Mouse (Mus musculus) cerebellum, postnatal 25 days (tissue): ENCODE results near the gene Gm6993.

Source experiments
- DNase-seq, 2 experiments: peaks; one replicate each; pipeline ENCODE4 v3.0.0; 2021; ENCODE audit warnings: mixed read lengths in 2 of 2

Gene Gm6993

GRCm38 (mm10) chr12:31272012-31272735 lies 31.6 kb downstream of the Gm6993 start:
- DNase-seq = no peak

DNA sequence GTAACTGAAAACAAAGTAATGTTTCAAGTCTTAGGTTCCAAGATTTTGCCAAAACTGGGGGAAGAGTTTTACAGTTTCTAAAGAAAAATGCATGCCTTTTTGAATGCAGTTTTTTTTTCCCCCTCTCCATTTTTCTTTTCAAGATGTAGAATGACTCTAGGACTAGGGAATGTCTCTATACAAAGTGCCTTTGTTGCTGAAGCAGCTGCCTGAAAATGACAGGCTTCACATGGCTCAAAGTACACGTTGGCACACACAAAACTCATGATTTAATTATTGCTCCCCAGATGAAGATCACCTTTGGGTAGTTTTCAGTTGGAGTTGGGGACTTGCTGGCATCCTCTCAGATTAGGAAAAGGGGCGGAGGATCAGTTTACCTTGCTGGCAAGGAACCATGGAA lies 32.3 kb downstream of the Gm6993 start:
- DNase-seq = no peak

DNA sequence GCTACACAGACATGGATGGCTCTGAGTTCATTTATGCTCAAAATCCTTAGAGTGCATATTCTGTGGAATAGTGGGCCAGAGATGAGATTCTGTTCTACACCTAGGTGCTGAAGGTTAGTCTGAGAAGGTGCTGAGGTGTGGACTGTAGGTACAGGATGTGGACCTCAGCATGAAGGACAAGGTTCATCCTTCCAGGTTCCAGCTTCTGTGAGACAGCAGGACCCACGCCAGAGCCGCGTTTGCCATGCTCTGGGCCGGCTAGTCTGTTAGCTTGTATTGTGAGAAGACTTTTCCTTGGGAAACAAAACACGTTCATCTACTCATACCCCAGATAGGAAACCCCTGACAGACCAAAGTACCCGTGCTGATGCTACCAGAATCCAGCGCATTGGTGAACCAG lies 33.1 kb downstream of the Gm6993 start:
- DNase-seq = no peak

GRCm38 (mm10) chr12:31275411-31275810 lies 34.8 kb downstream of the Gm6993 start:
- no peak for DNase-seq

DNA sequence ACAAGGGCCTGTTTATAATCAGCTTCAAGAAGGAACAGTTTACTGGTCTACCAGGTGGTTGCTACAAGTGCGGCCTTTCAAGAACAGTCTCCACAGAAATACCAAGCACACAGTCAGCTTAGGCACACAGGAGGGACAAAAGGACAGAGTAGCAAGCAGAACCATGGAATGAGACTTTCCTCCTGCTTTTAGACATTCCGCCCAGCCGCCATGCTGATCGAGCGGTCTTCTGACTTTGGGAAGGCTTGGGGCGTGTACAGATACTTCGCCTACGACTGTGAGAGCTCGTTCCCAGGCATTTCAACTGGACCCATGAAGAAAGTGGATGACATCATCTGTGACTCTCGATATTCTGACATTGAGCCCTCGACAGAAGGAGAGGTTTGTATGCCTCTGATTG lies 37.7 kb downstream of the Gm6993 start:
- DNase-seq = no peak

DNA sequence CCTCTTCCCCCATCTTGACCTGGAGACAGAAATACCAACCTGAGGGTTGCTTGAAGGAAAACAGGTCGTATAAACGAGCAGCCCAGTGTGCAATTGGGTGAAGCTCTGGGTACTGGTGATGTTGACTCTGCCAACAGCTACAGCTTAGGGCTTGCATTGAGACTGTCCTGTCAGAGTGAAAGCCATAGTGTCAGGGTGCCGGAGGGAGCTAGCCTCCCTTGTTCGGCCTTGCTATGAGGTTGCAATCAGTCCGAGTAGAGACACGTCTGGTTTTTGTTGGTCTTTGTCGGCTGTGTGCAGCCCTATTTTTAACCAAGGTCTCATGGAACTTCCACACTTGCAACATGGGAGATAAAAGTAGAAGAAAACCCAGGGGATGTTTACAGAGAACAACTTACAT lies 39.7 kb downstream of the Gm6993 start:
- no peak for DNase-seq

GRCm38 (mm10) chr12:31281100-31281591 lies 40.6 kb downstream of the Gm6993 start:
- DNase-seq = no peak

DNA sequence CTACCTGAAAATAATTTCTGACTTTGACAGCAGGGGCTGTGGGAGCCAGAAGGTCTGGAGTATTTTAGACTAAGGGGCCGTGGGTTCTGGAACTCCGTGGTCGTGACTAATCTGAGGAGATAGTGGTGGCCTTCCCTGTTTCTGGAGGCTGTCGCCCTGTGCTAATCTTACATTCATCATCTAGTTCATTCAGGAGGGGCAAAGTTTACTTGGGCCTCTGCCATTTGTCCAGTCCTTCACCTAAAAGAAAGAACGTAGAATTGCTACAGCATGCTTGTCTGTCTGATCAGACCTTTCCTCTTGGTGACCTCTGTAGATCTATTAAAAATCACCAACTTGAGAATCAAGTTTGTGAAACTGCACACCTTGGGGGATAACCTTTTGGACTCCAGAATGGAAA lies 41.7 kb downstream of the Gm6993 start:
- no peak for DNase-seq

GRCm38 (mm10) chr12:31283131-31283530 lies 42.6 kb downstream of the Gm6993 start:
- DNase-seq = no peak

DNA sequence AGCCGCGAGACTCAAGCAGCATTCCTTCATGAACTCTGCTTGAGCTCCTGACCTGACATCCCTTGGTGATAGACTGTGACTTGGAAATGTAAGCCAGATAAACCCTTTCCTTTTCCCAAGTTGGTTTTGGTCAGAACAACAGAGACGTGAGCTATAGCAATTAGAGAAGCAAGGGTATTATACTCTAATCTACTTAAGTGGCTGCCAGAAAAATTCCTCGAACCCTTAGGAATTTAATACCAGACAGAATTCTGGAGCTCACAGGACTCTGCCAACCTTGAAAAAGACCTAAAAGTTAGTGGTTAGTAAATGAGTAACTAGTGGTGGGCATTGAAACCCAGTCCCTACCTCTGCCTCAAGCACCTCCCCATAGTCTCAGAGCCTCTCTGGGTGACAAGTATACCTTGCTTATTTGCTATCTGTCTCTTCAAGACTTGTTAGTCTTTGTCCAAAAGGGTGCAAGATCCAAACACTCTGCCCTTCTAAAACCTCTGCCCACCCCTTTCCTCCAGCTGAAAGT lies 43.1 kb downstream of the Gm6993 start:
- DNase-seq = no peak

- DNase-seq = no peak
These were observed 48.5 kb downstream of the Gm6993 start for GRCm38 (mm10) chr12:31289046-31289445.
